Mouse (Mus musculus) midbrain, embryonic 14.5 days (tissue): ENCODE measurements around the gene Abca5. TPM values are rescaled to one million over a fixed set of nuclear protein-coding genes. Genes with fewer than 3 reads are reported as not detected.

ENCODE experiments used
- ATAC-seq: fragments of 200-750 bp; cut with Nextera tagmentation; 2 replicates; pipeline ENCODE4 v1.8.0; 2017; ENCODE audit warnings: moderate number of reproducible peaks, moderate library complexity; ENCODE audit not compliant: low FRiP score, low TSS enrichment
- DNase-seq: peaks from one replicate; pipeline ENCODE4 v3.0.0-alpha.2; 2015
- H3K27ac ChIP-seq: fragments of 300-500 bp; sonication (generic); replicated peaks from 2 replicates; pipeline ENCODE4 v1.5.1; 2014; ENCODE audit warnings: mild to moderate bottlenecking, low read depth, low read length, moderate library complexity
- H3K27me3 ChIP-seq: fragments of 300-500 bp; sonication (generic); 2 replicates; pipeline ENCODE4 v1.6.1; 2014; ENCODE audit warnings: low read length, control low read depth, mixed read lengths; ENCODE audit not compliant: control insufficient read depth, insufficient read depth
- H3K36me3 ChIP-seq: fragments of 300-500 bp; sonication (generic); 2 replicates; pipeline ENCODE4 v1.6.1; 2014; ENCODE audit warnings: low read length, control low read depth; ENCODE audit not compliant: control insufficient read depth, insufficient read depth
- H3K4me1 ChIP-seq: fragments of 300-500 bp; sonication (generic); 2 replicates; pipeline ENCODE4 v1.6.1; 2014; ENCODE audit warnings: mild to moderate bottlenecking, antibody characterized with exemption, low read length, control low read depth; ENCODE audit not compliant: control insufficient read depth, insufficient read depth
- H3K4me2 ChIP-seq: fragments of 300-500 bp; sonication (generic); 2 replicates; pipeline ENCODE4 v1.6.1; 2014; ENCODE audit warnings: mild to moderate bottlenecking, low read length, moderate library complexity
- H3K4me3 ChIP-seq: fragments of 300-500 bp; sonication (generic); replicated peaks from 2 replicates; pipeline ENCODE4 v1.5.1; 2014; ENCODE audit warnings: low read depth, low read length
- H3K9ac ChIP-seq: fragments of 300-500 bp; sonication (generic); replicated peaks from 2 replicates; pipeline ENCODE4 v1.6.1; 2014; ENCODE audit warnings: mild to moderate bottlenecking, low read length, moderate library complexity
- H3K9me3 ChIP-seq: fragments of 300-500 bp; sonication (generic); 2 replicates; pipeline ENCODE4 v1.6.1; 2016; ENCODE audit warnings: low read length, control low read depth, mixed read lengths; ENCODE audit not compliant: control insufficient read depth
- WGBS: fragments of 180-500 bp; shearing (Covaris S2); extraction: QIAGEN DNeasy Blood & Tissue Kit; methylation state at CpG from one replicate; pipeline ENCODE4 v1.1.7; 2014; 5-methylcytosine and 5-hydroxymethylcytosine counted together
- polyA plus RNA-seq: library from polyadenylated mRNA; unstranded; fragments of >200 nt; fragmentation: Nextera tagmentation; extraction: Ambion mirVana; gene quantifications from 2 replicates; pipeline ENCODE4 v1.2.1, GENCODE M21; 2014

The Abca5 gene
- polyA plus RNA-seq, 1 experiment from 2014 or later = 14.5 TPM

- Histone ChIP-seq H3K9me3 (no peaks in the 10 kb centered on the region), H3K4me2 (no peak overlapping the region), H3K9ac (no peak overlapping the region), H3K4me3 (no peak overlapping the region), H3K27ac (no peak overlapping the region), H3K4me1 (no peaks in the 10 kb centered on the region), H3K27me3 (no peaks in the 10 kb centered on the region), H3K36me3 (no peaks in the 10 kb centered on the region)
- DNase-seq (peak; percentile 44), ATAC-seq (no peak)
- 80% methylated on average over 6 of the region's 6 CpGs for WGBS
Measured at GRCm38 (mm10) chr11:110330093-110330492, 7.4 kb downstream of the Abca5 start.

DNA sequence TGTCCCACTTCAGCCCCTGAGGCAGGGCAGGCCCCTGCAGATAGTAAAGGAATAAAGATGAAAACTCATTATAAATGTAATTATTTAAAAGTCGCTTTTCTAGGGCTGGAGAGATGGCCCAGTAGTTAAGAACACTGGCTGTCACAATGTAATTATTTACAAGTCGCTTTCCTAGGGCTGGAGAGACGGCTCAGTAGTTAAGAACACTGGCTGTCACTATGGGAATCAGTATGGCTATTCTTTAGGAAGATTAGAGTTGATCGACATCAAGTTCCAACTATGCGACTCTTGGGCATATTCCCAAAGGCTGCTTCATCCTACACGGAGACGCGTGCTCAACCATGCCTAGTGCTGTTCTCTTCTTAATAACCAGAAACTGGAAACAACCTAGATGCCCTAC lies 15.2 kb downstream of the Abca5 start:
- H3K4me3 ChIP-seq = no peak overlapping the region
- 13% methylated on average over 8 of the region's 8 CpGs for WGBS
- H3K27me3 ChIP-seq = no peaks in the 10 kb centered on the region
- no peak overlapping the region for H3K27ac ChIP-seq
- 0 out of 2 replicates have a peak, but pooled peaks cover under 1% of the 10 kb centered on the region for H3K36me3 ChIP-seq
- no peak overlapping the region for H3K4me2 ChIP-seq
- ATAC-seq (no peak), DNase-seq (no peak)
- H3K9me3 ChIP-seq = no peaks in the 10 kb centered on the region
- no peaks in the 10 kb centered on the region for H3K4me1 ChIP-seq
- H3K9ac ChIP-seq = no peak overlapping the region

DNA sequence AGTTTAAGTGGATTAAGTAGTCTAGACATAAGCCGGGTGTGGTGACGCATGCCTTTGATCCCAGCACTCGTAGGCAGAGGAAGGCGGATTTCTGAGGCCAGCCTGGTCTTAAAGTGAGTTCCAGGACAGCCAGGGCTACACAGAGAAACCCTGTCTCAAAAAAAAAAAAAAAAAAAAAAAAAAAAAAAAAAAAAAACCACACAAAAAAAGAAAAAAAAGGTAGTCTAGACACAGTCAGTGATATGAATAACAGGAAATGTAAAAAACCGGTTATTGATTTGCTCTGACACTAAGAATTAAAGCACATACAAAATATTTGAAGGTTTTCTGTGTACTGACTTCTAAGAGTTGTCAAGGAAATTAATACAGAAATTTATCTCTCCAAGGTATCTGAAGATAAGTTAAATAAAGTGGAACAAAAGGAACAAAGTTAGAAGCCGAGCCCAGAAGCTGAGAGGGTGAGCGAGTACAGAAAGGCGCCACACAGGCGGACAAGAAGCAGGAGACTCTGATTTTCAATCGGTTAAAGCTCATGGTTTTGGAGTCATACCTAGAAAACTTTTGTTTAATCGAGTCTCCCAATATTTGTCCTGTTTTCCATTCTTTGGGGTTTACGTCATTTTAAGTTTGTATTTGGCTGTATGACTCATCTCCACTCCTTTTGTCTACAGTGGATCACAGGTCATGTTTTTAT lies 30.9 kb downstream of the Abca5 start:
- Histone ChIP-seq H3K4me2 (no peak overlapping the region), H3K4me1 (no peaks in the 10 kb centered on the region), H3K27ac (no peak overlapping the region), H3K9me3 (no peaks in the 10 kb centered on the region), H3K36me3 (no peaks in the 10 kb centered on the region), H3K27me3 (no peaks in the 10 kb centered on the region), H3K9ac (no peak overlapping the region), H3K4me3 (no peak overlapping the region)
- WGBS = 82% methylated on average over 12 of the region's 12 CpGs
- ATAC-seq (no peak), DNase-seq (no peak)

DNA sequence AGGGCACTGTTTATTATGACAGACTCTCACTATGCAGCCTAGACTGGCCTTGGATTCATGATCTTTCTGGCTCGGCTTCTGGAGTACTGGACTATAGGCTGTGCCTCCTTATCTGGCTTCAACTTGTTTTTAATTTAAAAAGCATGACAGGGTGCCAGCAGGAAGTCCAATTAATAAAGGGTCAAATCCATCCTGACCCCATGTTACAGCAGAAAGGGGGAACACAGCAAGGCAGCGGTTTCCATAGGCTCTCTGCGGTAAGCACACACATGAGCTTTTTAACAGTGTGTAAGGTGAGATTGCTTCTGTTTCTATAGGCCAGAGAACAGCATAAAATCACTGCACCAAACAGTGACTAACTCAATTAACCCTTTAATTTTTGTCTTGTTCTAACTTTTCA lies 34.1 kb downstream of the Abca5 start:
- Histone ChIP-seq H3K9me3 (no peaks in the 10 kb centered on the region), H3K27me3 (no peaks in the 10 kb centered on the region), H3K36me3 (peaks cover 4% of the 10 kb centered on the region), H3K4me2 (no peak overlapping the region), H3K4me3 (no peak overlapping the region), H3K27ac (no peak overlapping the region), H3K4me1 (no peaks in the 10 kb centered on the region), H3K9ac (no peak overlapping the region)
- WGBS = 46% methylated on average over 3 of the region's 3 CpGs
- DNase-seq (no peak), ATAC-seq (no peak)

DNA sequence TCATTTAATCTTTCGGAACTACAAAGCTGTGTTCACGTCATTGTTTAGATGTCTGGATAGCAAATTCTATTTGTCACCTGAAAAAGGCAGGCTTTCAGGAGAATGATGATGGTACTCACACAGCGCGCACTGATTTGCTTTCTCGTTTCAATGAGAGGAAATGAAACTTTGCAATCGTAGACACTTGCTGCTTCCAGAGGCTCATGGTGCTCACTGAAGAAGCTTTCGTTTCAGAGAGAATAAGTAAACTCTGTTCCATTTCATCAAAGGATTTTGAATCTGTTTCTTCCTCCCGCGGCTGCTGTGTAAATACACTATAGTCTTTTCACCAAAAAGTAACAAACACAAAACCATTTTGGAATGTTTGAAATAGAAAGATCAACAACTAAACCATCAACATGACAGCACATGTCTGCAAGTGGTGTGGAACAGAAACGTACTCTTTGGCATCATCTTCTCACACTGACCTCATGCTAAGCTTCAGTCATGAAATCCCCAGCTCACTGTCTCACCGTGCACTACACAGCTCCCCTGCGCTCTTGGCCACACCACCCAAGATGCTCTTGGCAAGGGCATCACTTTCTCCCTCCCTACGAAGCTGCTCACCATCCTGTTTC lies 39.5 kb downstream of the Abca5 start:
- H3K9me3 ChIP-seq = no peaks in the 10 kb centered on the region

DNA sequence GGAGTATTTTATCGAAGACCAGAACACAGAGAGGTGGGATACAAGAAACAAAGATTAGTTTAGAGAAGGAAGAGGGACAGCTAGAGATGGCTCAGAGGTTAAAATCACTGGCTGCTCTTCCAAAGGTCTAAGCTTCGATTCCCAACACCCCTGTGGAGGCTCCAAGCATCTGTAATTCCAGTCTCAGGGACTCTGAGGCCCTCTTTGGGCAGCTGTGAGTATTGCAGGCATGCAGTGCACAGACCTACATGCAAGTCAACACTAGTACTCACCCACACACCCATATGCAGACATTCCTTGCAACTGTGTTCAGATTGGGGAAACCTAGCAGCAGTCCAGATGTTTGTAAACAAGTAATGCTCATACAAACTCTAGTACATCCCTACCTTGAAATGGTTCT lies 46.9 kb downstream of the Abca5 start:
- no peak overlapping the region for H3K9ac ChIP-seq
- no peak overlapping the region for H3K4me2 ChIP-seq
- ATAC-seq = no peak
- H3K9me3 ChIP-seq = no peaks in the 10 kb centered on the region
- H3K36me3 ChIP-seq = peaks cover 15% of the 10 kb centered on the region
- no peaks in the 10 kb centered on the region for H3K4me1 ChIP-seq
- no peak for DNase-seq
- no peak overlapping the region for H3K4me3 ChIP-seq
- no peaks in the 10 kb centered on the region for H3K27me3 ChIP-seq
- H3K27ac ChIP-seq = no peak overlapping the region
- WGBS = 83% methylated on average over 2 of the region's 2 CpGs

More for the DNA sequence above, 39.5 kb downstream of the Abca5 start:
- peaks cover 12% of the 10 kb centered on the region for H3K36me3 ChIP-seq
- H3K4me1 ChIP-seq = no peaks in the 10 kb centered on the region
- no peak overlapping the region for H3K4me2 ChIP-seq
- DNase-seq (no peak), ATAC-seq (no peak)
- no peak overlapping the region for H3K9ac ChIP-seq
- no peaks in the 10 kb centered on the region for H3K27me3 ChIP-seq
- H3K4me3 ChIP-seq = no peak overlapping the region
- H3K27ac ChIP-seq = no peak overlapping the region
- WGBS = 77% methylated on average over 13 of the region's 13 CpGs

DNA sequence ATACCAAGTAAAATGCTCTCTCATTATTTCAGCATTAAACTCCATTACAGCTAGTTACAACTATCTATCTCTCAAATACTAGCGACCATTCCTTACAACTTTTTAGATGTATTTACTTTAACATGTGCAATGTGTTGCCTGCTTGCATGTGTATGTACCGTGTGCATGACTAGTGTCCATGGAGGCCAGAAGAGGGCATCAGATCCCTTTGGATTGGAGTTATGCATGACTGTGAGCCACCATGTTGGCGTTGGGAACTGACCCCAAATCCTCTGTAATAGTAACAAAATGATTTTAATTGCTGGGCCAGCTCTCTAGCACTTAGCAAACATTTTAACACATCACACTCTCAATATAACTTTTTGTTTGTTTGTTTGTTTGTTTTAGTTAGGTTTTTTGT lies 49.1 kb downstream of the Abca5 start:
- Histone ChIP-seq H3K27ac (no peak overlapping the region), H3K4me1 (no peaks in the 10 kb centered on the region), H3K9ac (no peak overlapping the region), H3K9me3 (no peaks in the 10 kb centered on the region), H3K4me3 (no peak overlapping the region), H3K4me2 (no peak overlapping the region), H3K27me3 (no peaks in the 10 kb centered on the region), H3K36me3 (peaks cover 15% of the 10 kb centered on the region)
- WGBS = 82% methylated on average over 3 of the region's 3 CpGs
- DNase-seq (no peak), ATAC-seq (no peak)

GRCm38 (mm10) chr11:110287694-110288093 lies 49.8 kb downstream of the Abca5 start:
- ATAC-seq (no peak), DNase-seq (no peak)
- no peak overlapping the region for H3K27ac ChIP-seq
- peaks cover 15% of the 10 kb centered on the region for H3K36me3 ChIP-seq
- H3K4me2 ChIP-seq = no peak overlapping the region
- 82% methylated on average over 9 of the region's 9 CpGs for WGBS
- no peak overlapping the region for H3K9ac ChIP-seq
- H3K27me3 ChIP-seq = no peaks in the 10 kb centered on the region
- H3K9me3 ChIP-seq = no peaks in the 10 kb centered on the region
- no peaks in the 10 kb centered on the region for H3K4me1 ChIP-seq
- no peak overlapping the region for H3K4me3 ChIP-seq

GRCm38 (mm10) chr11:110286331-110286730 lies 51.2 kb downstream of the Abca5 start:
- Histone ChIP-seq H3K4me2 (no peak overlapping the region), H3K9ac (no peak overlapping the region), H3K27me3 (no peaks in the 10 kb centered on the region), H3K27ac (no peak overlapping the region), H3K4me3 (no peak overlapping the region), H3K36me3 (peaks cover 10% of the 10 kb centered on the region), H3K4me1 (no peaks in the 10 kb centered on the region), H3K9me3 (no peaks in the 10 kb centered on the region)
- 88% methylated on average over 3 of the region's 3 CpGs for WGBS
- ATAC-seq = no peak
- DNase-seq = no peak
